Mouse (Mus musculus): Measurements from ENCODE around the gene Slc9a1.
A peak's percentile ranks its signal among the peaks of the same experiment; 100 is the strongest.

The Slc9a1 gene

GRCm38 (mm10) chr4:133440377-133440795, 70.9 kb downstream of the Slc9a1 start:
- DNase-seq = peak in 1 of 2 experiments; percentile 30

- DNase-seq = no peak
Observed at GRCm38 (mm10) chr4:133442194-133442593, 72.7 kb downstream of the Slc9a1 start.

- DNase-seq = no peak
Observed at GRCm38 (mm10) chr4:133443085-133443484, 73.6 kb downstream of the Slc9a1 start.

- no peak for DNase-seq
Observed at GRCm38 (mm10) chr4:133445727-133446126, 76.2 kb downstream of the Slc9a1 start.

GRCm38 (mm10) chr4:133447366-133447765, 77.9 kb downstream of the Slc9a1 start:
- DNase-seq = no peak

- no peak for DNase-seq
Observed at GRCm38 (mm10) chr4:133447967-133448366, 78.5 kb downstream of the Slc9a1 start.

- DNase-seq = no peak
Observed at GRCm38 (mm10) chr4:133448708-133449388, 79.3 kb downstream of the Slc9a1 start.

GRCm38 (mm10) chr4:133449726-133450125, 80.2 kb downstream of the Slc9a1 start:
- peak; percentile 76 to 77 for DNase-seq

- DNase-seq = peak; percentile 92 to 95
Observed at GRCm38 (mm10) chr4:133451536-133451935, 82.0 kb downstream of the Slc9a1 start.

- DNase-seq = no peak
Observed at GRCm38 (mm10) chr4:133452433-133452832, 82.9 kb downstream of the Slc9a1 start.

GRCm38 (mm10) chr4:133458044-133458443, 88.5 kb downstream of the Slc9a1 start:
- DNase-seq = no peak

GRCm38 (mm10) chr4:133460006-133460405, 90.5 kb downstream of the Slc9a1 start:
- no peak for DNase-seq

- DNase-seq = no peak
Observed at GRCm38 (mm10) chr4:133460796-133461325, 91.4 kb downstream of the Slc9a1 start.

GRCm38 (mm10) chr4:133461362-133461761, 91.9 kb downstream of the Slc9a1 start:
- no peak for DNase-seq

- peak in 1 of 2 experiments; percentile 48 for DNase-seq
Observed at GRCm38 (mm10) chr4:133463184-133463583, 93.7 kb downstream of the Slc9a1 start.

- DNase-seq = peak; percentile 85 to 89
Observed at GRCm38 (mm10) chr4:133468080-133468479, 98.6 kb downstream of the Slc9a1 start.

- no peak for DNase-seq
Observed at GRCm38 (mm10) chr4:133469122-133469521, 99.6 kb downstream of the Slc9a1 start.

- no peak for DNase-seq
Observed at GRCm38 (mm10) chr4:133471135-133471821, 101.8 kb downstream of the Slc9a1 start.
